Comparison of ENCODE assay signal across 8 mouse cellular contexts in genomic region chr10:94523711-94524156, GRCm38 (mm10).
DNase-seq lines count a peak whose midpoint lies in the region; ATAC-seq and TF ChIP-seq lines count a peak whose summit lies in the region.

No protein-coding gene starts in this region.

- intact Hi-C loops in gastrocnemius, adult 2 months (cut with DNase I): no loop called here
- intact Hi-C loops in left cerebral cortex, postnatal 10 days (cut with DNase I): no loop called here

- ATAC-seq in hindbrain, embryonic 16.5 days: peak; percentile 61
- peak; percentile 66 for ATAC-seq in midbrain, embryonic 16.5 days

- no peak overlapping the region for H3K27ac ChIP-seq in cerebellum, adult 2 months (ENCODE audit: insufficient read depth, low read length)
- H3K27ac ChIP-seq in gastrocnemius, adult 2 months: no peak overlapping the region
- H3K27ac ChIP-seq in hindbrain, embryonic 16.5 days (ENCODE audit: low read depth, low read length): peak overlapping the region; percentile 2
- H3K27ac ChIP-seq in midbrain, embryonic 16.5 days (ENCODE audit: low read length): no peak overlapping the region

- no peak for TF ChIP-seq POLR2A in cerebellum, adult 2 months (IDR thresholded peaks at IDR 0.05; ENCODE audit: borderline replicate concordance, insufficient read depth, low read length)

- H3K9ac ChIP-seq in hindbrain, embryonic 16.5 days (ENCODE audit: low read depth, low read length): no peak overlapping the region
- 0 out of 2 replicates have a peak overlapping the region, but pooled peaks have one; percentile 18 for H3K9ac ChIP-seq in midbrain, embryonic 16.5 days (ENCODE audit: low read depth, low read length)

- H3K36me3 ChIP-seq in hindbrain, embryonic 16.5 days (ENCODE audit: control insufficient read depth, insufficient read depth, low read length): no peaks in the 10 kb centered on the region
- H3K36me3 ChIP-seq in midbrain, embryonic 16.5 days (ENCODE audit: control insufficient read depth, insufficient read depth, low read length): no peaks in the 10 kb centered on the region

- peak overlapping the region; percentile 40 for H3K4me2 ChIP-seq in hindbrain, embryonic 16.5 days (ENCODE audit: low read length)
- H3K4me2 ChIP-seq in midbrain, embryonic 16.5 days (ENCODE audit: low read length): peak overlapping the region; percentile 46

- no peak for TF ChIP-seq CTCF in cerebellum, adult 2 months (IDR thresholded peaks at IDR 0.05; ENCODE audit: borderline replicate concordance, insufficient read depth, low read depth, low read length)
- no peak for TF ChIP-seq CTCF in gastrocnemius, adult 2 months (IDR thresholded peaks at IDR 0.05)

- DNase-seq in cerebellum, adult 2 months: peak; percentile 49 to 54
- DNase-seq in cerebellum, adult 9-10 months: no peak
- DNase-seq in cerebellum, postnatal 36 days: peak; percentile 45 to 50
- peak; percentile 75 for DNase-seq in gastrocnemius, adult 2 months
- DNase-seq in left cerebral cortex, postnatal 10 days (ENCODE audit: extremely low spot score in 1 of 2, low spot score in 2 of 2): peak; percentile 73 to 87
- peak; percentile 83 for DNase-seq in thymus, postnatal 0 days (ENCODE audit: low spot score)

- no peak overlapping the region for H3K4me3 ChIP-seq in cerebellum, adult 2 months (replicated peaks; ENCODE audit: insufficient read depth, low read depth, low read length)
- H3K4me3 ChIP-seq in gastrocnemius, adult 2 months: peak overlapping the region; percentile 0; the same call in 1 of the 2 replicates
- no peak overlapping the region for H3K4me3 ChIP-seq in hindbrain, embryonic 16.5 days (ENCODE audit: low read length)
- H3K4me3 ChIP-seq in midbrain, embryonic 16.5 days (ENCODE audit: low read depth, low read length): no peak overlapping the region

- H3K9me3 ChIP-seq in hindbrain, embryonic 16.5 days (ENCODE audit: control insufficient read depth, low read length): no peaks in the 10 kb centered on the region
- no peaks in the 10 kb centered on the region for H3K9me3 ChIP-seq in midbrain, embryonic 16.5 days (replicated peaks; ENCODE audit: control insufficient read depth, low read length, poor library complexity, severe bottlenecking)

- WGBS in cerebellum, adult 2 months: 12% methylated on average over 18 of the region's 18 CpGs
- 8% methylated on average over 18 of the region's 18 CpGs for WGBS in hindbrain, embryonic 16.5 days
- 7% methylated on average over 18 of the region's 18 CpGs for WGBS in midbrain, embryonic 16.5 days

- H3K27me3 ChIP-seq in cerebellum, adult 2 months (ENCODE audit: control insufficient read depth, insufficient read depth, low read length): no peaks in the 10 kb centered on the region
- H3K27me3 ChIP-seq in hindbrain, embryonic 16.5 days (replicated peaks; ENCODE audit: control insufficient read depth, insufficient read depth, low read length): no peaks in the 10 kb centered on the region
- no peaks in the 10 kb centered on the region for H3K27me3 ChIP-seq in midbrain, embryonic 16.5 days (ENCODE audit: control insufficient read depth, insufficient read depth, low read depth, low read length)

- H3K4me1 ChIP-seq in cerebellum, adult 2 months (ENCODE audit: control insufficient read depth, insufficient read depth, low read length): peaks cover 4% of the 10 kb centered on the region
- peaks cover 19% of the 10 kb centered on the region for H3K4me1 ChIP-seq in hindbrain, embryonic 16.5 days (ENCODE audit: control insufficient read depth, insufficient read depth, low read depth, low read length)
- peaks cover 25% of the 10 kb centered on the region for H3K4me1 ChIP-seq in midbrain, embryonic 16.5 days (ENCODE audit: control insufficient read depth, insufficient read depth, low read length)
